Mouse (Mus musculus) ovary, postnatal 10 days (tissue): ENCODE measurements around the gene Rnase12.
A peak's percentile ranks its signal among the peaks of the same experiment; 100 is the strongest.

Experiments used
- DNase-seq: peaks from one replicate; pipeline ENCODE4 v3.0.0; 2022; ENCODE audit warnings: low spot score

Gene Rnase12

GRCm38 (mm10) chr14:51057401-51057831, at the start of gene Rnase12:
Gene Rnase12, minus strand, starts transcription at chr14:51057661.
- DNase-seq = no peak

GRCm38 (mm10) chr14:51106449-51106967, 49.0 kb upstream of the Rnase12 start:
- DNase-seq = no peak

GRCm38 (mm10) chr14:51104366-51104765, 46.9 kb upstream of the Rnase12 start:
- no peak for DNase-seq

GRCm38 (mm10) chr14:51103217-51103616, 45.8 kb upstream of the Rnase12 start:
- no peak for DNase-seq

- no peak for DNase-seq
These were observed 43.8 kb upstream of the Rnase12 start for GRCm38 (mm10) chr14:51101284-51101683.

- no peak for DNase-seq
These were observed 41.5 kb upstream of the Rnase12 start for GRCm38 (mm10) chr14:51098921-51099320.

- DNase-seq = peak; percentile 39
These were observed 40.8 kb upstream of the Rnase12 start for GRCm38 (mm10) chr14:51098300-51098699.

- DNase-seq = no peak
These were observed 38.5 kb upstream of the Rnase12 start for GRCm38 (mm10) chr14:51095736-51096524.

- no peak for DNase-seq
These were observed 37.5 kb upstream of the Rnase12 start for GRCm38 (mm10) chr14:51094921-51095320.

GRCm38 (mm10) chr14:51094096-51094875, 36.8 kb upstream of the Rnase12 start:
- DNase-seq = no peak

- no peak for DNase-seq
These were observed 36.0 kb upstream of the Rnase12 start for GRCm38 (mm10) chr14:51093496-51093895.

GRCm38 (mm10) chr14:51092073-51092620, 34.7 kb upstream of the Rnase12 start:
- DNase-seq = no peak

- DNase-seq = peak; percentile 27
These were observed 33.8 kb upstream of the Rnase12 start, which contains the start of the genes Rnase4 and Ang for GRCm38 (mm10) chr14:51090921-51091900. Gene Rnase4, plus strand, starts transcription at chr14:51091077. Gene Ang, plus strand, starts transcription at chr14:51091150.

- peak; percentile 84 for DNase-seq
These were observed 32.8 kb upstream of the Rnase12 start for GRCm38 (mm10) chr14:51090077-51090781.

- DNase-seq = no peak
These were observed 32.2 kb upstream of the Rnase12 start for GRCm38 (mm10) chr14:51089674-51090076.

- DNase-seq = peak; percentile 98
These were observed 31.7 kb upstream of the Rnase12 start for GRCm38 (mm10) chr14:51088970-51089673.

GRCm38 (mm10) chr14:51088166-51088969, 30.9 kb upstream of the Rnase12 start:
- DNase-seq = peak; percentile 59

GRCm38 (mm10) chr14:51087762-51088161, 30.3 kb upstream of the Rnase12 start:
- no peak for DNase-seq

GRCm38 (mm10) chr14:51085911-51086310, 28.4 kb upstream of the Rnase12 start:
- no peak for DNase-seq
